Mouse (Mus musculus): ENCODE measurements at regions not wholly inside any gene's neighbourhood (a gene's known extent, or its start where the extent isn't known, plus 50 kb on each side); places are given as distances from the start of the nearest gene placed in this dataset.

GRCm38 (mm10) chr1:5315839-5316238 lies 508.1 kb downstream of the Gm37988 start:
- 93% methylated on average over 2 of the region's 2 CpGs for WGBS
- no peak for ATAC-seq (replicated peaks)
- Histone ChIP-seq H3K9ac (no peak overlapping the region), H3K27me3 (replicated peaks) (no peaks in the 10 kb centered on the region), H3K4me2 (no peak overlapping the region), H3K4me1 (no peaks in the 10 kb centered on the region), H3K27ac (no peak overlapping the region), H3K9me3 (no peaks in the 10 kb centered on the region), H3K36me3 (replicated peaks) (no peaks in the 10 kb centered on the region), H3K4me3 (no peak overlapping the region)

GRCm38 (mm10) chr1:5317088-5317487 lies 509.4 kb downstream of the Gm37988 start:
- no peak for ATAC-seq (replicated peaks)
- H3K36me3 ChIP-seq (replicated peaks): no peaks in the 10 kb centered on the region
- no peaks in the 10 kb centered on the region for H3K9me3 ChIP-seq
- 92% methylated on average over 1 of the region's 1 CpGs for WGBS
- H3K27me3 ChIP-seq (replicated peaks): no peaks in the 10 kb centered on the region
- no peak overlapping the region for H3K4me3 ChIP-seq
- H3K9ac ChIP-seq: no peak overlapping the region
- no peak overlapping the region for H3K27ac ChIP-seq
- no peak overlapping the region for H3K4me2 ChIP-seq
- H3K4me1 ChIP-seq: no peaks in the 10 kb centered on the region

- no peak overlapping the region for H3K4me3 ChIP-seq
- H3K36me3 ChIP-seq (replicated peaks): no peaks in the 10 kb centered on the region
- H3K9me3 ChIP-seq: no peaks in the 10 kb centered on the region
- no peaks in the 10 kb centered on the region for H3K27me3 ChIP-seq (replicated peaks)
- H3K4me2 ChIP-seq: no peak overlapping the region
- H3K27ac ChIP-seq: no peak overlapping the region
- H3K9ac ChIP-seq: no peak overlapping the region
- ATAC-seq (replicated peaks): no peak
- no peaks in the 10 kb centered on the region for H3K4me1 ChIP-seq
These were observed 518.6 kb downstream of the Gm37988 start for GRCm38 (mm10) chr1:5326311-5326710.

All from midbrain, embryonic 15.5 days (tissue).